Mouse (Mus musculus): ENCODE data around the gene Tigd3. TPM values are rescaled to one million over a fixed set of nuclear protein-coding genes. Genes with fewer than 3 reads are reported as not detected.
"Not testable (repeated sequence)": the region's sequence is repeated elsewhere in the genome, so short reads cannot be mapped to it uniquely, and the experiment has no call there.

The Tigd3 gene
- polyA plus RNA-seq, 2 experiments from 2014 or later: 0.29 to 0.58 TPM

- no peak for ATAC-seq
These were observed 27.8 kb upstream of the Tigd3 start for GRCm38 (mm10) chr19:5921715-5922114.

- no peak for ATAC-seq
These were observed 19.2 kb upstream of the Tigd3 start, which contains the start of gene Dpf2 for GRCm38 (mm10) chr19:5913007-5913719. Gene Dpf2, minus strand, starts transcription at chr19:5913010.

DNA sequence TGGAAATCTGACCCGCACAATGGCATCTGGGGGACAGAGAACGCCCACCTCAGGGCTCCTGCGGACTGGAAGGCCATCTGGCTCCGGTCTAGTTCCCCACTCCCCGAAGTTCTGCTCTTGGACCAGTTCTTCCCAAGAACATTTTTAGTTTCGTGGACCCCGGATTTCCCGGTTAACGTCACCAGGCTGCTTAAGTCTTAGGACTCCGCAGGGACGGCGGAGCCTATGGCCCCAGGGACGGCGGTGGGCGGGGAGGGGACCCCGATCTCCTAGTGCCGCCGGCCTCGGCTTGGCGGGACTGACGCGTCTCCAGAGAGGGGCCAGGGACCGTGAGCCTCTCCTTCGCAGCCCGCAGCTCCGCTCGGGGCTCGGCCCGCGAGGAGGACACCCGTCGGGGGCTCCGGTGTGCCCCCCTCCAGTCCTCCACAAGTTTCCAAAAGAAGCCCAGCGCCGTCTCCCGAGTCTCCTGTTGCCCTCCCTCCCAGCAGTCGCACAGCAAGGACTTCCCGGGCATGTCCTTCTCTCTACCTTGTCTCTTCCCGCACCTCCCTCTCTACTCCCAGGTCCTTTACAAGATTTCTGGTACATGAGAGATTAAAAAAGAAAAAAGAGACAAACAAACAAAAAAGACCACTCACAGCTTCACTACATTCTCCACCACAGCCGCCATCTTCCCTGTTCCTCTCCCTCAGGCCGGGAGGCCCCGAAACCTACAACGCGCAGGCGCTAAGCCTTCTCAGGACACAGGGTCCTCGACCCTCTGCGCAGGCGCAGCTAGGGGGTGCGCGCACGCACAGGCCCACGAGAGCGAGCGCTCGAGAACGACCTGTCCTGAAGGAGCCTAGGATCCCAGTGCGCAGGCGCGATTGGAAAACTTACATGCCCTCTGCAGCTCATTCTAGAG lies 18.4 kb upstream of the Tigd3 start:
- peak; percentile 89 for ATAC-seq

- no peak for ATAC-seq
These were observed 17.6 kb upstream of the Tigd3 start for GRCm38 (mm10) chr19:5911430-5912102.

DNA sequence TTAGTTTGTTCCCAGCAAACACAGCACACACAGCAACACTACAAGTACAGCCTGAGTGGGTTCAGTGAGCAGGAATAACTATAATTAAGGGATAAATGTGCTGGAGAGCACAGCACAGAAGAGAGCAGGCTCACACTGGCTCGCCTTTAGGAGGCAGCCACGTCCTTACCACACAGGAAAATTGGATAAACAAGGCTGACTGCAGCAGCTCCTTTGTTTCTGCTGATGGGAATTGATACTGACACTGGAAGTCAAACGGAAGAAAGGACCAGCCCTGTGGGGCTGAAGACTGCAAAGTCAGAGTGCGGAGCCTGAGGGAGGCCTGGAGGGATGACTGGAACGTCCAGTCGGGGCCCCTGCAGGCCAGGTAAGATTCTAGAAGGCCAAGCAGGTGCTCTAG lies 16.3 kb upstream of the Tigd3 start:
- no peak for ATAC-seq

DNA sequence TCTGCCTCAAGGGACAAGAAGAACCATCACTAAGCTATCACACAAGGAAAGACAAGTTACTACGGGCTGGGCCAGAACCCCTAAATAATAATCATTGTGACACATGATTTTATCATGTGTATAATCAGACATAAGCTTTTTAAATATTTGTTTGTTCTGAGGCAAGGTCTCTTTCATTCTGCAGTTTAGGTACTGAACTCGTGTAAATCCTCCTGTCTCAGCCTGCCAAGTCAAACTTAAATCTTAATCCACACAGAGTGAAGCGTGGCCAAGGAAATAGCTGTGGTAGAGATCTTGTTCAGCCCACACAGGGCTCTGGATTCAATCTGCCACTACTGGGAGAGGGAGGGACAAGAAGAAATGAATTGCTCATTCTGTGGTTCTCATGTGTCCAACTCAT lies 13.3 kb upstream of the Tigd3 start:
- no peak for ATAC-seq

GRCm38 (mm10) chr19:5893282-5894001 lies 507 bp downstream of the Tigd3 start:
- ATAC-seq: no peak

- ATAC-seq: no peak
These were observed 1.2 kb downstream of the Tigd3 start for GRCm38 (mm10) chr19:5892735-5893134.

DNA sequence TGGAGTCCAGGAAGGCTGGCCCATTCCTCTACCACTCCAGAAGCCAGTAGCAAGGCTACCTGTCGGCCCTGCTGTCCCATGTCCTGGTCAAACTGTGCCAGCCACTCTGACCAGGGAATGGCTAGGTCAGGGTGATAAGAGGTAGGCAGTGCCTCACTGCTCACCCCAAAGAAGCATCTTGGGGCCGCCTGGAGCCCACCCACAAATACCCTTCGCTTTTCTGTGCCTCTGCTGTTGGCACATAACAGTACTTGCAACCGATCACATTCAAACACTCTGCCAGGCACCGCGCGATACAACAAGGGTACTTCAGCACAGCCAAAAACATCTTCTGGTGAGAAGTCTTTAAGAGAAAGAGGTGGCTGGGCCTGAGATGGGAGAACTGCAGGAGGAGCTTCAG lies 1.7 kb downstream of the Tigd3 start:
- no peak for ATAC-seq

GRCm38 (mm10) chr19:5891521-5892258 lies 2.3 kb downstream of the Tigd3 start:
- no peak for ATAC-seq

GRCm38 (mm10) chr19:5889211-5889610 lies 4.7 kb downstream of the Tigd3 start:
- ATAC-seq: no peak

- no peak for ATAC-seq
These were observed 6.6 kb downstream of the Tigd3 start for GRCm38 (mm10) chr19:5887234-5887815.

DNA sequence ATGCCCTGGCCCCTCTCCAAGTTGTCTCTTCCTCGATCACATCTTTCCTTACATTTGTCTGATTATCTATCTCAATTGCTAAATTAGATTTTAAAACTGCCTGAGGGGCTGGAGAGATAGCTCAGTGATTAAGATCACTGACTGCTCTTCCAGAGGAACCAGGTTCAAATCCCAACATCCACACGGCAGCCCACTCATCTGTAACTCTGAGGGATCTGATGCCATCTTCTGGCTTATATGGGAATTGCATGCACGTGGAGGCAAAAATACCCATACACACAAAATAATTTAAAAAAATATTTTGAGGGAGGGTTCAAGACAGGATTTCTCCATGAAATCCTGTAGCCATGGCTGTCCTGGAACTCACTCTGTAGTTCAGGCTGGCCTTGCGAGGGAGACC lies 8.1 kb downstream of the Tigd3 start:
- no peak for ATAC-seq

DNA sequence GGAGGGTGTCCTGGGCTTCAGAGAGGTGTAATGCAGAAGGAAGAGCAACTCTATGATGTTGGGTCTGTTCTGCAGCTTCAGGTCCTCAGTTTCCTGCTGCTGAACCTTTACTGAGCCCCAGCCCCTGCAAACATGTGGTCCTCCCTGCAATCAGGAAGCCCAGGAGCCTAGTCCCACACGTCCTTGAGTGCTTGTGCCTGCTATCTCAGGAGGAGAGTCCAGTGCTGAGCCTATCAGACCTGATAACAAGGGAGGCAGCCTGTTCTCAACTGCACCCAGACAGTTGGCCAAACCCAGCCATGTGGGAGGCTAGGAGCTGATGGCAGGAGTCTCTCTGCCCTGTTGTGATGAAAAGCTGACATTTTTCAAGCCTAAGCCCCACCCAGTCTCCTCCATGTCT lies 10.0 kb downstream of the Tigd3 start:
- ATAC-seq: no peak

DNA sequence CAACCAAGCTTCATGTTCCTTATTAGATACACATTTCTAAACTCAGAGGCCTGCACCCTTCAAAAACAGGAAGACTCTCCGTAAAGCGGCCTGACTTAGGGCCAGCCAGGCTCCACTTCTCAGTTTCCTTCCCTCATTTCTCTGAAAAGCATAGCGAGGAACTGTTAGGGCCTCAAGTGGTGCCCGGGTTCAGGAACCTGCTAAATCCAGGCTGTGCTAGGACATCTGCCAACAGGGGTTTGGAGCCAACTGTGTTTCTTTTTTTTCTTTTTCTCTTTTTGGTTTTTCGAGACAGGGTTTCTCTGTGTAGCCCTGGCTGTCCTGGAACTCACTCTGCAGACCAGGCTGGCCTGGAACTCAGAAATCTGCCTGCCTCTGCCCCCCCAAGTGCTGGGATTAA lies 11.9 kb downstream of the Tigd3 start:
- ATAC-seq: not testable (repeated sequence)

DNA sequence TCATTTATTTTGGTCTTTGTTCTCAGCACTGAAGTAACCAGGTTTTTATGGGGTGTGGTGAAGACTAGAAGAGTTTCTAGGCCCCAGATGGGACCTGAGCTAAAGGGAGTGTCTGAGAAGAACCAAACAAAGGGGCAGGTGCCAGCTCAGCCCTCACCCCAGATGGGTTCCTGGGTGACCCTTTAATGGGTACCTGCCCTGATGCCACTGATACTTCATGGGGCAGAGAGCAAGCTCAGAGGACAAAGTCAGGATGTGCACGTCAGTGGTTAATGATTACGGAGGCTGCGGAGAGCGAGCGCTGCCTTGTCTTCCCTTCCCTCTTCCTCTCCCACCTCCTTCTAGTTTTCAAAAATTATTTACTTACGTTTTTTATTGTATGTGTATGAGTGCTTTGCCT lies 12.8 kb downstream of the Tigd3 start:
- no peak for ATAC-seq

DNA sequence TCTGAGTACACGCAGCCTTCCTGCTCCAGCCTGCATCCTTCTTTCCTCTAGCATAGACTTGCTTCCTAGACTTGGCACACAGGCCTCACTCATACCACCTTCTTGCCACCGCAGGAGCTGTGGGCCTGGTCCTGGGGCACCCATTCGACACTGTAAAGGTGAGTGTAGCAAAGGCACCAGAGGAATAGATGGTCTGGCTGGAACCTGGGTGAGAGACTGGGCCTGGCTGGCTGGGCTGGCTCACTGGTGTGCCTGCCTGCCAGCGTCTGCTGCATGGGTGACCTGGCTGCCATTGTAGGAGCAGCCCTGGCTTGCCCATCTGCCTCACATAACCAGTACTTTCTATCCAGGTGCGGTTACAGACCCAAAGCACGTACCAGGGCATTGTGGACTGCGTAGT lies 14.2 kb downstream of the Tigd3 start:
- ATAC-seq: no peak

DNA sequence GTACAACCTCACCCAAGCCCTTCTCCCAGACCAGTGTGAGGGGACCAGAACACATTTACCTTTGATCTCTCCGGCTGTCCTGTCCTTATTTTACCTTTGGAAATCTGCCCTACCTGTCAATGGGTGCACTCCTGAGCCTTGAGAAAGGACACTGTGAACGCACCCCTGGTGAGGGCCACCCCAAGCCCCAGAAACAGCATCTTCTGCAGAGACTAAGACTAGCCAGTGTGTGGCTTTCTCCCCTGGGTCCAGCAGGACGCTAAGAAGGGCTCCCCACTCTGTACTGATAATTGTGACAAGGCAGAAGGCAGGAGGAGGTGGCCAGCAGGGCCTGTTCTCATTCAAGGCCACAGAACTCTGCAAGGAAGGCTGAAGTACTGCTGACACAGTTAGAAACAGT lies 15.0 kb downstream of the Tigd3 start:
- ATAC-seq: no peak

DNA sequence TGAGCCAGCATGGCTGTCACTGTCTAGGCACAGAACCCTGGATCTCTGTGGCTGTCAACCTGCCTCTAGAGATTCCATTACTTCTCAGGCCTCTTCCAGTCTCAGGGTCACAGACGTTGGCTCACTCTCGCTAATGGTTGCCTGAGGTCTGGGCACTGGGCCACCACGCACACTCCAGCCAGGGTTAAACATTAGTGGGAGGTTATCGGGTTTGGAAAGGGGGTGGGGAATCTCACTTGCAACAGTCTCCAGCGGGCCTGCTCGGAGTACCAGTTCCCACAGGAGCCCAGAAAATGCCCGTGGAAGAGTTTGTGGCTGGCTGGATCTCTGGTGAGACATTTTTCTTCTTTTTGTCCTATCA lies 15.6 kb downstream of the Tigd3 start:
- no peak for ATAC-seq

DNA sequence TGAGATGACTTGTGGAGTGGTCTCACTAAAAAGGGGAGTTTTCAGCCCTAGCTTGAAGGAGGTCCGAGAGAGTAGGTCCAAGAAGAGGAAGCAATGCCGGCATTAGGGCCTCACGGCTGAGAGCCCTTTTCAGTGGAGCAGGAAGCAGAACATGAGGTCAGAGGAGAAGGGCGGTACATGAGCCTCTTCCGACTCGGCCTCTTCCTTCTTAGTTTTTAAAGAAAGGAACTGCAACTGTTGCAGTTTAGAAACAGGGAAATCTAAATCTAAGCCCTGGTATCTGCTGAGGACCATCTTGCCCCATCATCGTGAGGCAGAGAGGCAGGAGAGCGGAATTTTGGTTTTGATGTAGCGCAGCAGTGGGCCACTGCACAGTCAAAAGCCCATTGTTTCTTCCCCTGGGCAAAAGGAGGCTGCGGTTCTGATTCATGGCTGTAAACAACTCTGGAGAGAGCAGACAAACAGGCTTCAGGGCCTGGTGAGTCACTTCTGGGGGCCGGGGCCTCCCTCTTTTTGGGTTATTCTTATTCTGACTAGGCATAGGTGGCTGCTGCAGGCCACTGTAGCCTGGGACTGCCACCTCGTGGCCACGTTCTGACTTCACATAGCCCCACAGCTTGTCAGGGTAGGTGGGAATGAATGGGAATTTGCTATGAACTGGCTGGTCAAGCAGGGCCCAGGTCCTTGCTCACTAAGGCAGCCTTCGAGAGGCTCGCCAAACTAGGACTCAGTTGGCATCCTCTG lies 16.2 kb downstream of the Tigd3 start, which contains the start of gene Slc25a45:
Gene Slc25a45, plus strand, starts transcription at position 191 of the 744 bp plus-strand sequence.
- peak; percentile 83 for ATAC-seq
